Mouse (Mus musculus) mouse embryonic stem cell (cell line): ENCODE results near the gene Snx13.

Source experiments
- in situ Hi-C, 2 experiments: fragments of 300-500 bp; cut with MboI; formaldehyde crosslinking; loops; 1 replicate in 1 of 2; 3 replicates in 1 of 2; pipeline ENCODE4 v1.14.3; 2019 to 2020; ENCODE audit warnings: low sequenced_read_pairs in 2 of 2, low pct_unique_long_range_greater_than_20kb in 1 of 2, mixed read lengths in 1 of 2; ENCODE audit not compliant: unreplicated experiment in 1 of 2

Snx13 gene

DNA sequence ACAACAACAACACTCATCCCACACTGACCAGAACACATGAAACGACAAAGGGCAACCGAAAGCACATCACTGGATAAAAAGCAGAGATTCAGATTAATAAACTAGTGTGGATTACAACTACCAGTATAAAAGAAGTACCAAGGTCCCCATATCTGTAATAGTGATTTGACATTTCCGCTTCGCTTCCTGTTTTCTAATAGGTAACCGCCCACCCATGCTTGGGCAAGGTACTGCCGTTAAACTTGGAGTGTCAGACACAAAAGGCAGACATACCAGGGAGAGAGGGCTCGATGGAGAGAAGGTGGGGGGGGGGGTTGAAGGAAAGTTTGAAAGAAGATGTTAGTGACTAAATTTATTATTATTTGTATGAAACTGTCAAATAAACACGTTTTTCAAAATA, 5.0 kb upstream of the Snx13 start:
- in situ Hi-C loops, result no loop called here

DNA sequence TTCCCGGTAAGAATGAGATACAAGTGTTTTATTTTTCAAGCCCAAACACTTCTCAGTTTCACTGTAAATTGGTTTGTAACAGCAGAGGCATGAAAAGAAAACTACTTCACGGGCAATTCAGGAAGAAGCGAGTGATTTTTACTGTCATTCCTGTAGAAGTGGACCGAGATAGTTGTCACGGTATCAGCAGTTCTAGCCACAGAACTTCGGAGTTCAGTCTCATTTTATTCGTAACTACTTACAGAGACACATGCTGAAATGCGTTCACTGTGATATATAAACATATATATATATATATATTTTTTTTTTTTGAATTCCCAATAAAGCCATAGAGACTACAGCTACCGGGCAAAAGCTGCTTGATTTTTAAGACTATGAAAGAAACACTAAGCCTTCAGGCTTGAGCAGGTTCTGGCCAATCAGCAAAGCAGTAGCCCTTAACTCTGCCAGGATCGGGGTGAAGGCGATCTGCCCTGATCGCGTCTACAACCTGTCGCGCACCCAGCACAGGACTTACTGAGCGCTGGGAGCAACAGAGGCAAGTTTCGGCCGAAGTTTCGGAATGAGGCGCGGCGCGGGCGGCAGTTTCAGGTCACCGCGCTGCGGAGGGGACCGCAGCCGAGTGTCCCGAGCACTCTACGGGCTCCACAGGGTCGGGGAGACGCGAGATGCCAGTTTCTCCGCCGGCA, 532 bp upstream of the Snx13 start:
- in situ Hi-C loops, result no loop called here

DNA sequence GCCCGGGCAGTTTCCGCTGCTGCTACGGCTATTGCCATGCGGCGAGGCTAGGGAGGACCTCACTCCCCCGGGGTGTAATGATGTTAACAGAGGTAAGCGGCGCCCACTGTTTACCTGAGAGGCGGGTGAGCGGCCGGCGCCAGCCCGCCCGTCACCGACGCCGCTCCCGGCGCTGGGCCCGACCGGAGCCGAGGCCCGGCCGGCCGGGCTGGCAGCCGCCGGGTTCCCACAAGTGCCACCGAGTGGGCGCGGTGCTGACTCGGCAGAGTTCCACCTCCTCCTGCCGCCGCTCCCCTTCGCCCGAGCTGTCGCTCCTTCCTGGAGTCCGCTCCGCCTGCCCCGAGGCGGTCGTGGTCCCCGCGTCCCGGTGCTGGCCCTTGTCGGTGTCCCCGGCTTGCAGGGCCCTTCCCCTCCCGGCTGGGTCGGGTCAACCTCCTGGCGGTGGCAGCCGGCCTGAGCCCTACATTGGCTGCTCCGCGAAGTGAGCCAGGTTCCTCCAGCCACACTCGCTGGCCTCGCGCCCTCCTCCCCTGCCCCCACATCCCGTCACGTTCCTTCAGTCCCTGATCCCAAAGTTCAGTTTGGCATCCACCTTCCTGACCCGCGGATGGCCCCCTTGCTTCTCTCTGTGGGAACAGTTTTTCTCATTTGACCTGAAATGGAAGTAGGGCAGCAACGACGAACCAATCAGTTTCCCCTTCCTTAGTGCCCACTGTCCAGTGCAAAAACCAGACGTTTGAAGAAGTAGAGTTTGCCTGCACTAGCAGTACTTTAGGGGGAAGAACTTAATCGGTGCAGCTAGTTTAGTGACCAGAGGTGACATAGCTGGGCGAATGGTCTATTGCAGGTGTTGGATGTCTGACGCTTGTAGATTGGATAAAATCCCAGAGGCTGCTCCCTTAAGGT, 587 bp downstream of the Snx13 start:
- in situ Hi-C loops, result no loop called here

DNA sequence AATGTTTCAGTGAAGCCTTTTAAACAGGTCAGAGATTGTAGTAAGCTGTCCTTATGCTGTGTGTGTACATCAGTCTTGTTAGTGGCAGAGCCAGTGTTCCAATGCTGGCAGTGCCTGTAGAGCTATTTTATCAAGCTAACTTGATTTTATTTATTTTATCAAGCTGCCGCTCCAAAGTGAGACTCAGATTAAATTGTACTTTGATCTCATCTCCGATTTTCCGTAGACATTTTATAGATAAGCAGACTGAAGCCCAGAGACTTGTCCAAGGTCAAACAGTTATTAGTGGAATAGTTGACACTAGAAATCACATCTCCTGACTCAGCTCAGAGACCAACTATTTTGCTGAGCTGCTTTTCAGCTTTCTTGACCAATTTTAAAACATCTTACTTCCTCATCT, 1.9 kb downstream of the Snx13 start:
- in situ Hi-C loops, result no loop called here

DNA sequence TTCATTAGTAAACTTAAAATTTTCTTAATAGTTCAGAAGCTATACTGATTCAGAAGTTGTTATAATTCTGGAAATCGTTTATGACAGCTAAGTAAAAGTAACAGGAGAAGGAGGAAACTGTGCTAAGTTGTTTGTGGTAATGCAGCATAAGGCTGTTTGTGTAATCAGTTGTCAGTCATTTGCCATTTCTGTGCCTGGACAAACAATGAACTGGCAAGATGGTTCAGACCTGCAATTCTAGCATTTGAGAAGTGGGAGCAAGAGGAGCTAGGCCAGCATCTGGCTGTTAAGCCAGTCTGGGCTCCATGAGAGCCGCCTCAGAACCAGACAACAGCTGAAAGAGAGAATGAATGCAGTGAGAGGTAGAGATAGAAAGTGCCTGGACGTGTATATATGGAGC, 3.5 kb downstream of the Snx13 start:
- in situ Hi-C loops, result no loop called here

DNA sequence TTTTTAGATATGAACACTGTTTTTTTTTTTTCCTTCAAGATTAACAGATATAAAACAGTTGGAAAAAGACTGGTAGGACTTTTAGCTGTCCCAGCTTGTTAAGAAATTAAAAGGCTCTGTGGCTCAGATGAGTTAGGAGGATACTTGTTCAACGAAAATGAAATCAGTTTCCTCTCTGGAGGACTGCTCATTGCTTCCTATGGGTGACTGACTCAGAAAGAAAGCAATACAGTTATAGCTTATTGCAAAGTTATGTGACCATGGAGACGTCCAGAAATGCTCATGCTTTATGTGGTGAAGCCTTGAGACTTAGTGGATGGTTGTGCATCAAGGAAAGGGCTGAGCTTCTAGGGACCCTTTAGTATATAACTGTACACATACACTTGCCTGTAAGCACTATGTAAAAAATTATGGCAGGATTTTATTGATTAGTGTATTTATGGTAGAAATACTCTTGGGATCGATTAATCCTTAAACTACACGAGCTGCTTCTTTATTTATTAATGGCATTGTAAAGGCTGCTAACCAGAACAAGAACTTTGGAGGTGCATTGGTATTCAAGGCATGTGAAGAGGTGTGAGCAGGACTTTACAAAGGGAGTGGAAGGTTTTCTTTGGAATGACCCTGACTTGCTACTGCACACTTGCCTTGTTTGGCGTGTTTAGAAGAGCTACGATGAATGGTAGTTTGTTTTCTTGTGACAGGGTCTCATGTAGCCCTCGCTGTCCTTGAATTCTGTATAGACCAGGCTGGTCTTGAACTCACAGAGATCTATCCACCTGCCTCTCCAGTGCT, 4.2 kb downstream of the Snx13 start:
- in situ Hi-C loops, result no loop called here

DNA sequence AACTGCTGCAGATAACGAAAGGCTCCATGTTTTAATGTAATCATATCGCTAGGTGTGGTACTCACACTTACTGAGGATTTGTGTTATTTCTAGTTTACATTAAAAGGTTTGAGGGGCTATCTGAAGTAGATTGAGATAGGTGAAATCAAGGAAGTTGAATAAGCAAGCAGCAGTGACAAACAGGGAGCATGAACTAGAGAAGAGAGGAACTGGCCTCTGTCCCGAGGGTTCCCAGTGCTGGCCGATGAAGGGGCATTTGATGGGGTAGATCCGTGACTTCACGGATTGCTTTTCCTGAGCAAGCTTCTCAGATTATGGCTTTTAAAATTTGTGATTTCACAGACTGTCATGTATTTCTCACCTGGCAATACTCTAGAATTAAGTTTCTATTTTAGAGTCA, 7.4 kb downstream of the Snx13 start:
- in situ Hi-C loops, result no loop called here

DNA sequence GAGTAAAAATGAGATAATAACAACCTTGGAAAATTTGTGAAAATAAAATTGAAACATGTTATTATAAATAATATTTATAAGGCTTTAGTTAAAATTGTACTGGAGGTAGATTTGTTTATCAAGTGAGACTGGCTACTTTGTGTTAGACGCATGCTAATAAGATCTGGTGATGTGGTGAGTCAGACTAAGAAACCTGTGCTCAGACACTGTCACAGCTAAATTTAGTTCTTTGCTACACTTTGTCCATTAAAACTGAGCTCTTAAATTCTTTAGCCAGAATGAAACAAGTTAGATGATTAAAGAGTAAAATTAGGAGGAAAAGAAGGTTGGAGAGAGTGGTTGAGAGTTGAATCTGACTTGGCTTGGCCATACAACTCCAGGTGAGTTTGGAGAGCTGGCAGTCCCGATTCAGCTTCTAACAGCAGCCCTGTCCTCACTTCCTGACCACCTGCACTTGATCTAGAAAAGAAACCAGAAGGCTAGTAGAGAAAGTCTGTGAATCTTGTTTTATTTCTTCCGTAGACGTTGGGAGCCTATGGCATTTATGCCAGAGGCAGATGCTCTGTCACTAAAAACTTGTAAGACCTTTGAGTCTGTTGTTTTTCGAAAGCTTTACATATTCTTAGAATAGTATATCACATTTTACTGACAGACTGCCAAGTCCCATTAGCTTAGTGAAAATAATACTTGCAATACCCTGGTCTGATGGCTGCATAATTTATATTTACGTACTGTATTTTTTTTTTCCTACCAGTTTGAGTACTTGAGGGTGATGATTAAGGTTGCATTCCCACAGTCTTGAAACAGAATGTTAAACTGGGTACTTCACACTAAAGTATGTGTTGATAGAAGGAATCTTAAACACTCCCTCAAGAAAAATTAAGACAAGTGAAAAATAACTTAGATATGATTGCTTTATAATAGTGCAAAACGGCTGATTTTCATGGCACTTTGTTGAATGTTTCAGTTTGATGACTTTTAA, 8.4 kb downstream of the Snx13 start:
- in situ Hi-C loops, result no loop called here

DNA sequence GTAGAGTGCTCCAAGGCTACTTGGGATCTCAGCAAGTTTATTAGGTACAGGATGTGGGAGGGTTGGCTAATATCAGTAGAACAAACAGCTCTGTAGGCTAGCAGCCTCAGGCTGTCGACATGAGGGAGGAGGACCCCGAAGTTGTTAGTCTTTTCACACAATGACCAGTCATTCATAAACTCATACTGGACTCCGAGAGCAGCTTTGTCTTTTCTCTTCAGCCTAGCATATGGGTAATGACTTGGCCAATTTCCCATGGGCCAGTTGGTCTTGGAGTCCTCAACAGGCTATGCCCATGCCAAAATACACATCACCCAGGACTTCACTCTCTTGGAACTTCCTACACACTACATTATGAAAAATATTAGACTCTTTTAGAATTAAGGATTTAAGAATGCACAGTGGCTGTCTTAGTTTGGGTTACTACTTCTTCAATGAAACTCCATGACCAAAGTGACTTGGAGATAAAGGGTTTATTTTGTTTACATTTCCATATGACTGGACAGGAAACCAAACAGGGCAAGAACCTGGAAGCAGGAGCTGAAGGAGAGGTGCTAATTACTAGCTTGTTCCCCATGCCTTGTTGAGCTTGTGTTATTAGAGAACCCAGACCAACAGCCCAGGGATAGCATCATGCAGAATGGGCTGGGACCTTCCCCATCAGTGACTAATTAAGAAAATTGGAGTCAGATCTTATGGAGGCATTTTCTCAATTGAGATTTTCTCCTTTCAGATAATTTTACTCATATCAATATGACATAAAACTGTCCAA, 16.9 kb downstream of the Snx13 start:
- in situ Hi-C loops, result no loop called here

DNA sequence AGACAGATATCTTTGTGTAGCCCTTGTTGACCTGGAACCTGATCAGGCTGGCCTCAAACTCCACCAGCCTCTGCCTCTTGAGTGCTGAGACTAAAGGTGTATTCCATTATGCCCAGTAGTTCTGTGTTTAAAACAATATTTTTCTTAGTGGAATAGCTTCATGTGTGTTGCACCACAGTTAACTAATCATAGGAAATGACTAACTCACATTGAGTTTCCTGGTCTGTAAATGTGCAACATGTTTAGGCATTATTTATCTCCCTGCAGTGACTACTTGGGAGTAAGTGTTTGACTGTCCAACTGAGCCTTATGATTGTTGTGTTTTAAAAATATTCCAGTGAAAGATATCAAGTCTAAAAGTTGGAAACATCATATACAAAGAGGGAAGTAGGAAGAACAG, 20.6 kb downstream of the Snx13 start:
- in situ Hi-C loops, result no loop called here

DNA sequence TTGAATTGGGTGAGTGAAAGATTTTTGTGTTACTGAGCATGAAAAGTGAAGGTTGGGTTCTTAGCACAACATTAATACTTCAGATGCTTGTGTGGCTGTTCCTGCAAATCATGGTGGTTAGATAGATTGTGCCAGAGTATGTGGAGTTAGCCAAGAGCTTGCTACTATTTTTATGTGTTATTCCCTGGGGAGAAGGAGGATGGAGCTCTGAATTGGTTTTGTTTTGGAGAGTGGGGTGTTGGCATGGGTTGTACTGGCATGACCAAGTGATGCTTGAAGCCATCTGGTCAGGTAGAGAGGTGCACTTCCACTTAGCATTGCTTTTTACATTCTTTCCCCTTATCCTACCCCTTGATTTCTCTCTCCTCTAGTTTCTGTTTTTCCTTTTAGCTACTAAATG, 24.4 kb downstream of the Snx13 start:
- in situ Hi-C loops, result no loop called here

DNA sequence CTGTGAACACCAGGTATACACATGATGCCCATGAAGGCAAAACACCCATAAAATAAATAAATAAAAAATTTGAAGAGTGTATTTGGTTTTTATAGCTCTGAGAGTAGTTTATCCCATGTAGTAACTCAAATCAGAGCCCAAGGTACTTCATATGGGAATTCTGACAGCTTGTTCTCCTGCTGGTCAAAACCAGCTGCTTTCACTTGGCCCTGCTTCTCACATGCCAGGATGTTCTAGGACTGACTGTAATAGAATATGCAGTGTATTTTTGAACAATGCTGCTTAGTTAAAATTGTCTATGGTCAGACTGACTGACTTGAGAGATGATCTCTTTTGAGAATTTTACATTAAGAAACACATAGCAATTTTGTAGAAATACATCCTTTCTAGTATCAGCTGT, 25.2 kb downstream of the Snx13 start:
- in situ Hi-C loops, result no loop called here

DNA sequence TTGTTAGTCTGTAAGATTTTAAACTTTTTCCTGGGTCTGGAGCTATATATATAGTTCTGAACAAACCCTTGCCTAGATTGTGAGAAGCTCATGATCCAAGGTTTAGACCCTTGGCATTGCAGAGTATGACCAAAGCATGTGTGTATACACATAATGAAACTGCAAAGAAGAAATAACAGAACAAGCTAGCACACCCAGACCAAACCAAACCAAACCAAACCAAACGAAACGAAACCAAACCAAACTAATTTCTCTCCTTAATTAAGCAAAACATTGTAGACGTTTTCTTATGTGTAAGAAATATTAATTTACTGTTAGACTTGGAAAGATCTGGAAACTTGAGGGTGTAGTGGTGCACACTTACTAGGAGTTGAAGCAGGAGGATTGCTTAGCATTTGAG, 29.0 kb downstream of the Snx13 start:
- in situ Hi-C loops, result no loop called here

DNA sequence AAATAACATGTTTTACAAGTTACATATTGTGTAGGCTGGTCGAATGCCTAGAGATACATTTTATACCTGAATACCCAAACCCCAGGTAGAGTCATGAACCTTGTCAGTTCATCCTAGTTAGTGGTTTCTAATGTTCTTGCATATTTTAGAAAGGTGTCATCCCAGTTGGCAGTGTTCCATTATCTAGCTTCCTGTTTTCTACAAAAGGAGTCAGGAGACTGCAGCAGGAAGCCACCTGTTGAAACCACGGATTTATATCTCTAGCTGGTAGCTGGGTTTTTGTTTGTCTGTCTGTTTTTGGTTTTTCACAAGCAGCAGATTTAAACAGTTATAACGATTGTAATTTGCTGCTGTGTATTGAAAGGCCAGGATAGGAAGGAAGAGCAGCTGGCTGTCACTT, 76.6 kb downstream of the Snx13 start:
- in situ Hi-C loops, result no loop called here

DNA sequence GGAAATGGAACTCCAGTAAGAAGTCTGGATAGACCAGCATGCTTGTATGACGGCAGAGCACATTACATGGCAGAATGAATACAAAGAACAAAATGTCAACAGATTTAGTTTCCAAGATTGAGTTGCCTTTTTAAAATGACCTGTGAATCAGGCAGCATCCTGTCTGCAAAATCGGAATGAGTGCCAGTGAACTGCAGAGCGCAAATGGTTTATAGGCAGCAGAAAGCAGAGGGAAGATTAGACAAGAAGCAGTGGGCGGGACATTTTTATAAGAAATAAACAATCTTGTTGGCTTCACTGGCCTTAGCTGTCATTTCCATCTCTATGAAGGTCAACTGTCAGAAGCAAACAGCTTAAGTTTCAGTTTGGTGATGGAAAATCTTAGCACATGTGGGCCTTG, 106.2 kb downstream of the Snx13 start:
- in situ Hi-C loops, result no loop called here

DNA sequence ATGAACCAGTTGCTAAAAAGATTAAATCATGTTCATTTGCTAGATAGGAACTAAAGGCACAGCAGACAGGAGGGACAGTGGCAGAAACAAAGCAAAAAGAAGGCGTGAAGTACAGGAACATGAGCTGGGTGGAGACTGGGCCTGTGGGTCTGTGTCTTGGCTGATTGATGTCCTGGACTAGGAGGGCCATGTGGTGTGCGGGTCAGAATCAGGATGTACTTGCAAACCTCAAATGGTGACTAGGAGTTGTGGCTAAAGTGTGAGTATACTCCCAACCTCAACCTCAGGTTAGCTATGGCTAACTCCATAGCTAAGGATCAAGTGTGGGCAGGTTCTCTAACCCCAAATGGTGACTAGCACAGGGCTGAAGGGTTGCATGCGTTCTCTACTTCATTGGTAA, 107.2 kb downstream of the Snx13 start:
- in situ Hi-C loops, result no loop called here

DNA sequence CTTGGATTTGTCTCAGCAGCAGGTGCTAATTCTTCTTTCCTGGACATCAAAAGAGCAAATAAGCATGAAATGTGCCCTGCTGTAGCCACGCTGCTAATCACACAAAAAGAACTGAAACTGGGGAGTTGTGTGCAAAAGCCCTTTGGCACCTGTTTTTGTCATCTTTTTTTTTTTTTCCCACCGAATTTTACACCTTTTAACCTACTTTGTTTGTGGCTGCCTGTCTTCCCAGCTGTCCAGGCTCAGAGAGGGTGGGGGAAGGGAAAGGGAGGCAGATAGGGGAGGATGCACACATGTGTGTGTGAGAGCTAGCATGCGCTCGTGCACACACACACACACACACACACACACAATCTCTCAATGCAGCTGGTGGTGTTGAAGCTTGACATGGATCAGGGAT, 110.3 kb downstream of the Snx13 start:
- in situ Hi-C loops, result no loop called here

DNA sequence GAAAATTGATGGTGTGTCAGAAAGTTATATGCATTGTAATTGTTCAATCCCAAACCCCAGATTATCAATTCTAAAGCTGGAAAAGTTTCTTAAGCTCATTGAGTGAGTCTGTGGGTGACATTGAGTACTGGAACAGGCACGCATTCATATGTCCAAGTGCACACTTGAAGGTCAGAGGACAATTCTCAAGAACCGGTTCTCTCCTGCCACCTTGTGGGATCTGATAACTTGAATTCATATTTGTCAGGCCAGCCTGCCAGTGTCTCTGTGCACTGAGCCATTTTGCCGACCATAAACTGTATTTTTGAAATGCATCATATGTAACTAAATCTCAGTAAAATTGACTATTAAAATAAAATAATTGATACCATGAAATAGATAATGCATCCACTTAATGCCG, 114.7 kb downstream of the Snx13 start:
- in situ Hi-C loops, result no loop called here
